Mouse (Mus musculus): ENCODE measurements around the gene Insl3.

DNA sequence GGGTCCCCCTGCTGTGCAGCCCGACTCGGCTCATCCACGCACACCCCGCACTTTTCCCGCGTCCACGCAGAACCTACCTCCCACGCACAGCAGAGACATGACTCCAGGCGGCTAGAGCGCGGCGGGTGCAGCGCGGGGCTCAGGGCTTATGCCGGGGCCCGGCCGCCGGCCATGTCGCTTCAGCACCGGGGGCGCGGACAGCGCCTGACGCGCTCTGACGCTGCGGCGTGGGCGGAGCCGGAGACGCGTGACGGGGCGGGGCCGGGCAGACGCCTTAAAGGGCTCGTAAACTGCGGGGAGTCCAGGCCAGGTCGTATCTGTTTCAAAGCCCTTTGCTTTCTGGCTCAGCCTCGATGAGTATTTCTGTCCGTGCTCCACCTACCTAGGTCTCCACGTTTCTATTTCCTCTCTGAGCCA is 17.5 kb upstream of the Insl3 start, which contains the start of gene Unc13a:
- no peak for TF ChIP-seq CTCF (IDR thresholded peaks at IDR 0.05; ENCODE audit: control insufficient read depth, insufficient read depth, insufficient replicate concordance, low read depth, low read length)
- no peak for TF ChIP-seq POLR2A (IDR thresholded peaks at IDR 0.05; ENCODE audit: control insufficient read depth, low read depth, low read length)

Data from testis, adult 2 months (tissue).